Mouse (Mus musculus): Measurements from ENCODE around the gene Agps. TPM values are rescaled to one million over a fixed set of nuclear protein-coding genes. Genes with fewer than 3 reads are reported as not detected.
A peak's percentile ranks its signal among the peaks of the same experiment; 100 is the strongest.

Gene Agps
- polyA plus RNA-seq, 1 experiment from 2014 or later = 39.2 TPM

GRCm38 (mm10) chr2:75806891-75807290 is 25.1 kb upstream of the Agps start:
- 88% methylated on average over 3 of the region's 3 CpGs for WGBS

GRCm38 (mm10) chr2:75807460-75807859 is 24.5 kb upstream of the Agps start:
- H3K27me3 ChIP-seq (ENCODE audit: insufficient read depth, low read length) = no peaks in the 10 kb centered on the region
- ATAC-seq (ENCODE audit: low FRiP score, low TSS enrichment) = no peak
- H3K4me2 ChIP-seq (replicated peaks; ENCODE audit: low read depth, low read length) = no peak overlapping the region
- no peak overlapping the region for H3K4me3 ChIP-seq (ENCODE audit: low read length)
- H3K9ac ChIP-seq (replicated peaks; ENCODE audit: low read length) = no peak overlapping the region
- H3K27ac ChIP-seq (ENCODE audit: low read length) = no peak overlapping the region
- WGBS = 82% methylated on average over 5 of the region's 5 CpGs
- no peaks in the 10 kb centered on the region for H3K36me3 ChIP-seq (ENCODE audit: insufficient read depth, low read length)
- no peaks in the 10 kb centered on the region for H3K9me3 ChIP-seq (ENCODE audit: low read length)
- H3K4me1 ChIP-seq (ENCODE audit: insufficient read depth, low read length) = no peaks in the 10 kb centered on the region

More at GRCm38 (mm10) chr2:75806891-75807290, 25.1 kb upstream of the Agps start:
- no peaks in the 10 kb centered on the region for H3K27me3 ChIP-seq (ENCODE audit: insufficient read depth, low read length)
- peaks cover 2% of the 10 kb centered on the region; the same call in 1 of the 2 replicates for H3K4me1 ChIP-seq (ENCODE audit: insufficient read depth, low read length)
- ATAC-seq (ENCODE audit: low FRiP score, low TSS enrichment) = no peak
- no peak overlapping the region for H3K9ac ChIP-seq (replicated peaks; ENCODE audit: low read length)
- no peak overlapping the region for H3K4me3 ChIP-seq (ENCODE audit: low read length)
- H3K36me3 ChIP-seq (ENCODE audit: insufficient read depth, low read length) = no peaks in the 10 kb centered on the region
- no peaks in the 10 kb centered on the region for H3K9me3 ChIP-seq (ENCODE audit: low read length)
- H3K27ac ChIP-seq (ENCODE audit: low read length) = no peak overlapping the region
- H3K4me2 ChIP-seq (replicated peaks; ENCODE audit: low read depth, low read length) = no peak overlapping the region

- peak overlapping the region; percentile 11 for H3K4me2 ChIP-seq (replicated peaks; ENCODE audit: low read depth, low read length)
- no peaks in the 10 kb centered on the region for H3K27me3 ChIP-seq (ENCODE audit: insufficient read depth, low read length)
- 21% methylated on average over 13 of the region's 13 CpGs for WGBS
- H3K36me3 ChIP-seq (ENCODE audit: insufficient read depth, low read length) = no peaks in the 10 kb centered on the region
- H3K4me1 ChIP-seq (ENCODE audit: insufficient read depth, low read length) = peaks cover 37% of the 10 kb centered on the region
- H3K9me3 ChIP-seq (ENCODE audit: low read length) = no peaks in the 10 kb centered on the region
- no peak overlapping the region for H3K9ac ChIP-seq (replicated peaks; ENCODE audit: low read length)
- no peak overlapping the region for H3K27ac ChIP-seq (ENCODE audit: low read length)
- H3K4me3 ChIP-seq (ENCODE audit: low read length) = no peak overlapping the region
- no peak for ATAC-seq (ENCODE audit: low FRiP score, low TSS enrichment)
Observed at GRCm38 (mm10) chr2:75814880-75815279, 17.1 kb upstream of the Agps start.

DNA sequence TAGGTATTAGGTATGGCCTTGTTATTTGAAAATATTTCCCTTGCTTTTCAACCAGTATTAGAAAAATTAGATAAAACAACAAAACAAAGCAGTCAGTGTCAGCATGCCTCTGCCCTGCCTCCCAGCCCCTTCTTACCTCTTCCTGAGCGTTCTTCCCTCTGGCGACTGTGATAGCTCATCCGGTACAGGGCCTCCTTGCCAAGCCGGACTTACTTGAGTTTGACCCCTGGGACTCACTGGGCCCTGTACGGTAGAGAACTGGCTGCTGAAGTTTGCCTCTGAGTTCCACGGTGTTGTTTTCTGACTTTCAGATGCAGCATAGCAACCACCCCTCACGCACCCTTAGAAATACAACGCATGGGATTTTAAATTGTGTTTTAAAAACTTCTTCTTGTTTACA is 16.5 kb upstream of the Agps start:
- H3K36me3 ChIP-seq (ENCODE audit: insufficient read depth, low read length) = no peaks in the 10 kb centered on the region
- no peak for ATAC-seq (ENCODE audit: low FRiP score, low TSS enrichment)
- peaks cover 37% of the 10 kb centered on the region for H3K4me1 ChIP-seq (ENCODE audit: insufficient read depth, low read length)
- no peaks in the 10 kb centered on the region for H3K9me3 ChIP-seq (ENCODE audit: low read length)
- 36% methylated on average over 8 of the region's 8 CpGs for WGBS
- no peak overlapping the region for H3K9ac ChIP-seq (replicated peaks; ENCODE audit: low read length)
- H3K27me3 ChIP-seq (ENCODE audit: insufficient read depth, low read length) = no peaks in the 10 kb centered on the region
- H3K27ac ChIP-seq (ENCODE audit: low read length) = no peak overlapping the region
- H3K4me3 ChIP-seq (ENCODE audit: low read length) = no peak overlapping the region
- peak overlapping the region; percentile 11 for H3K4me2 ChIP-seq (replicated peaks; ENCODE audit: low read depth, low read length)

DNA sequence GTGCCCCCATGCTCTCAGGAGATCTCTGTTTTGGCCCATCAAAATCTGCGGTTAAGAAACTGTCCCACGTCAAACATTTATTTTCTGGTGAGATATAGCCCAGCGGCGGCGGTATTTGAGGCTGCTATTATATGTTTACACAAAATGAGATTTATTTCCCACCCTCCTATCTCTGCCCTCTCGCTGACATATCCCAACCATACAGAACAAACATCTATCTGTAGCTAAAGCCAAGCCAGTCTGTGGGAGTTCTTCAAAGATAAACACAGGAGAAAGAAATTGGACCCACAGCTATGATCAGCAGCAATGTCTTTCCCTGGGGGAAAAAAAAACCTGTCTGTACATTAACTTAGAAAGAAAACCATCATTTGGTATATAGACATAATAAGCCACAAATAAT is 15.3 kb upstream of the Agps start:
- Histone ChIP-seq H3K4me2 (replicated peaks; ENCODE audit: low read depth, low read length) (no peak overlapping the region), H3K4me1 (ENCODE audit: insufficient read depth, low read length) (peaks cover 37% of the 10 kb centered on the region), H3K4me3 (ENCODE audit: low read length) (no peak overlapping the region), H3K36me3 (ENCODE audit: insufficient read depth, low read length) (no peaks in the 10 kb centered on the region), H3K9ac (replicated peaks; ENCODE audit: low read length) (no peak overlapping the region), H3K27me3 (ENCODE audit: insufficient read depth, low read length) (no peaks in the 10 kb centered on the region), H3K9me3 (ENCODE audit: low read length) (no peaks in the 10 kb centered on the region), H3K27ac (ENCODE audit: low read length) (0 out of 2 replicates have a peak overlapping the region, but pooled peaks have one; percentile 6)
- peak; percentile 64 for ATAC-seq (ENCODE audit: low FRiP score, low TSS enrichment)
- 22% methylated on average over 6 of the region's 6 CpGs for WGBS

DNA sequence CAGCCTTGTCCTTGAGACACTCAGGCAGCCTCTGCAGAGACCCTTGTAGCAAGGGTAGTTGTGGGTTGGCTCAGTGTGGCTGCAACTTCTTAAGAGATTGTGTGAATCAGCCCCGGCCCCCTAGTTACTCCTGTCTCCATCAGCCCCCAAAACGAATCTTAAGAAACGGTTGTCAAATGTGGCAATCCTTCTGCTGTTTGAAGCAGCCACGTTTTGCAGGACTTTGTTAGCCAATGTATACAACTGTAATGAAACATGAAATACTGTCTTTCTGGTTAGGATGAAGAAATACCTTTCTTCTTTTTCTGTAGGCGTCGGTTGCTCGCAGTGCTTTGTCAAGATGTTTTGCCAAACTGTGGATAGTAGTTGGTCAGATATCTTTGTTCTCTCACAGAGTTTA is 13.3 kb upstream of the Agps start:
- no peaks in the 10 kb centered on the region for H3K9me3 ChIP-seq (ENCODE audit: low read length)
- ATAC-seq (ENCODE audit: low FRiP score, low TSS enrichment) = no peak
- H3K36me3 ChIP-seq (ENCODE audit: insufficient read depth, low read length) = no peaks in the 10 kb centered on the region
- H3K4me3 ChIP-seq (ENCODE audit: low read length) = no peak overlapping the region
- no peak overlapping the region for H3K27ac ChIP-seq (ENCODE audit: low read length)
- 60% methylated on average over 7 of the region's 7 CpGs for WGBS
- peaks cover 41% of the 10 kb centered on the region for H3K4me1 ChIP-seq (ENCODE audit: insufficient read depth, low read length)
- no peak overlapping the region for H3K9ac ChIP-seq (replicated peaks; ENCODE audit: low read length)
- H3K27me3 ChIP-seq (ENCODE audit: insufficient read depth, low read length) = no peaks in the 10 kb centered on the region
- no peak overlapping the region for H3K4me2 ChIP-seq (replicated peaks; ENCODE audit: low read depth, low read length)

DNA sequence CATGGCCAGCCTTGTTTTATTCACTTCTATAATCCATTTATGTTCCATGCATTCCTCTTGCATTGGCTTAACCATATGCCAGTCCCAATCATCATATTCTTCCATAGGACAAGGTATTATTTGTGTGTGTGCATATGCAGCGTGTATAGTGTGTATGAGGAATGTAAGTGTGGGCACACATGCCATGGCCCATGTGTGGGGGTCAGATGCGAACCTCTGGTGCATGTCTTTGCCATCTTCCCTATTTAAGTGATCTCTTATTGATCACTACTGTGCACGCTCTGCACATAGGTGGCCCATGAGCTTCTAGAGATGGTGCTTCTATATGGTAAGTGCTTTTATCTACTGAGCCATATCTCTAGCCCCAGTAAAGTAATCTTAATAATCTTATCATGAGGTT is 12.2 kb upstream of the Agps start:
- no peak overlapping the region for H3K4me2 ChIP-seq (replicated peaks; ENCODE audit: low read depth, low read length)
- no peaks in the 10 kb centered on the region for H3K36me3 ChIP-seq (ENCODE audit: insufficient read depth, low read length)
- no peak overlapping the region for H3K9ac ChIP-seq (replicated peaks; ENCODE audit: low read length)
- H3K9me3 ChIP-seq (ENCODE audit: low read length) = no peaks in the 10 kb centered on the region
- H3K4me1 ChIP-seq (ENCODE audit: insufficient read depth, low read length) = peaks cover 41% of the 10 kb centered on the region
- no peaks in the 10 kb centered on the region for H3K27me3 ChIP-seq (ENCODE audit: insufficient read depth, low read length)
- H3K27ac ChIP-seq (ENCODE audit: low read length) = no peak overlapping the region
- 86% methylated on average over 3 of the region's 3 CpGs for WGBS
- no peak overlapping the region for H3K4me3 ChIP-seq (ENCODE audit: low read length)
- ATAC-seq (ENCODE audit: low FRiP score, low TSS enrichment) = no peak

DNA sequence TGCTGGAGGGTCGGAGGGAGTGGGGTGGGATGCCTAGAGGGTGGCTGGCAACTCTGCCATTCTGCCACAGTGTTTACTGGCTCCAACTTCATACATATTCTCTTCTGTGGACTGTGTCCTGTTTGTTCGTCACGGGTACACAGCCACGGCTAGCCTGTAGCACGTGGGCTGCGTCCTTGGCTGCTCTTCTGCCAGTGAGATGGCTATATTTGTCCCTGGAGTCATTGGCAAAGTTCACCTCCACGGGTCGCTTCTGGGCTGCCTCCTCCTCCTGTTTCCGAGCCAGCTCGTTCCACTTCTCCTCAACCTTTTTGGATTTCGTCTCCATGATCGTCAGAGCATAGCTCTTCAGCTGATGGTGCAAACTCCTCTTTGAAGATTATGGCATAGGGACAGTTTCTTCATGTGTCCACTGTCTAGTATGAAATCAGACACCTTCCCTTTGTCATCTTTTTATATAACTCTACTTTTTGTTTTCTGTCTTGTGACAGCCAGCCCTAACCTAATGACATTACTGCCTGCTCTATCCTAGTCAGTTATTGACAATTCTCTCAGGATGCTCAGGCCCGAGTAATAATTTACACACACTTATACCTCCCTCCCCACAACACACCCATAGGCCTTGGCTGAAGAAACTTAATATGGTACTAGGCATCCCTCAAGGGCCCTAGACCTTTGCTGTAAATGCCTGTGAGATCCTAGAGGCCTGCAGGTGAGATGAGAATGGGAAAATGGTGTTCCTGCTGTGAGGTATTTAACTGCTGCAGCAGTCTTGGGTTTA is 9.8 kb upstream of the Agps start:
- Histone ChIP-seq H3K4me1 (ENCODE audit: insufficient read depth, low read length) (peaks cover 22% of the 10 kb centered on the region), H3K4me2 (replicated peaks; ENCODE audit: low read depth, low read length) (no peak overlapping the region), H3K4me3 (ENCODE audit: low read length) (no peak overlapping the region), H3K9ac (replicated peaks; ENCODE audit: low read length) (no peak overlapping the region), H3K9me3 (ENCODE audit: low read length) (no peaks in the 10 kb centered on the region), H3K36me3 (ENCODE audit: insufficient read depth, low read length) (no peaks in the 10 kb centered on the region), H3K27me3 (ENCODE audit: insufficient read depth, low read length) (no peaks in the 10 kb centered on the region), H3K27ac (ENCODE audit: low read length) (peak overlapping the region; percentile 40; the same call in 1 of the 2 replicates)
- peak; percentile 78 for ATAC-seq (ENCODE audit: low FRiP score, low TSS enrichment)
- WGBS = 48% methylated on average over 13 of the region's 13 CpGs

DNA sequence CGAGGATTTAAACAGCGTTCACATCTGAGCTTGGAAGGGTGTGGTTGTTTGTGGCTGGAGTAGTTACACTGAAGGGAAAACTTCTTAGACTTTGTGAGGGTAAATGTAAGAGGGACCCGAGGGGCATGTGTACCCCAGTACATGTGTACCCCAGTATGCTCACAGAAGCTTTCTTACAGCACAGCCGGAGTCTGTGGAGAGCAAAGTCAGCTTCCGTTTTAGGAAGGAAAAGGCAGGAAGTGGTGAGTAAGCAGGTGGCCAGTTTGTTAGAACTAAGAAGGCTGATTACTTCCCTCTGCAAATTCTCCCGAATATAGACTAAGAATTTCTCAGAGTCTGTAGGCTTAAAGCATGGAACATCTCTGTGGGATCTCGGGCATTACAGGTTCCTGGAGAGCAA is 8.2 kb upstream of the Agps start:
- no peak overlapping the region for H3K27ac ChIP-seq (ENCODE audit: low read length)

DNA sequence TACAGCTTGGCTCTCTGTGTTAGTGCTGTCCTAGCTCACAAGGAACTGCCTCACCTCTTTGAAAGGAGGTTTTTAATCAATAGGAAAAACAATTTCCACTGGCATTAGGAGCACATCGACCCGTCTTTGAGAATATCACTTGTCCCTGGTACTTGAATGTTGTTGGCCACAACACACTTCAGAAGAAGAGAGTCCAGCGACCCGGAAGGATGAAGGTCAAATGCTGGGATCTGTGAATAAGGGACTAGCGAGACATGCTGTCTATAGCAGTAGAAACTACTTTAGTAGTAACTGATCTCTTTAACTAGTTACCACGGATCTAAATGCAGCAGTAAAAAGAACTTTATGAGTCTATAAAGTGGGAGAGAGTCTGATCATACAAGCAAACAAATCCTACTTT is 7.8 kb upstream of the Agps start:
- no peak overlapping the region for H3K27ac ChIP-seq (ENCODE audit: low read length)
- H3K4me1 ChIP-seq (ENCODE audit: insufficient read depth, low read length) = peaks cover 12% of the 10 kb centered on the region; the same call in 1 of the 2 replicates
- no peaks in the 10 kb centered on the region for H3K27me3 ChIP-seq (ENCODE audit: insufficient read depth, low read length)
- WGBS = 29% methylated on average over 6 of the region's 6 CpGs
- no peak for ATAC-seq (ENCODE audit: low FRiP score, low TSS enrichment)
- H3K4me3 ChIP-seq (ENCODE audit: low read length) = no peak overlapping the region
- H3K9ac ChIP-seq (replicated peaks; ENCODE audit: low read length) = no peak overlapping the region
- no peaks in the 10 kb centered on the region for H3K36me3 ChIP-seq (ENCODE audit: insufficient read depth, low read length)
- H3K9me3 ChIP-seq (ENCODE audit: low read length) = no peaks in the 10 kb centered on the region
- no peak overlapping the region for H3K4me2 ChIP-seq (replicated peaks; ENCODE audit: low read depth, low read length)

More for the DNA sequence above, 8.2 kb upstream of the Agps start:
- Histone ChIP-seq H3K27me3 (ENCODE audit: insufficient read depth, low read length) (no peaks in the 10 kb centered on the region), H3K9me3 (ENCODE audit: low read length) (no peaks in the 10 kb centered on the region), H3K36me3 (ENCODE audit: insufficient read depth, low read length) (no peaks in the 10 kb centered on the region), H3K4me3 (ENCODE audit: low read length) (no peak overlapping the region), H3K4me1 (ENCODE audit: insufficient read depth, low read length) (peaks cover 12% of the 10 kb centered on the region; the same call in 1 of the 2 replicates), H3K4me2 (replicated peaks; ENCODE audit: low read depth, low read length) (no peak overlapping the region), H3K9ac (replicated peaks; ENCODE audit: low read length) (no peak overlapping the region)
- ATAC-seq (ENCODE audit: low FRiP score, low TSS enrichment) = no peak
- WGBS = 57% methylated on average over 7 of the region's 7 CpGs
